Mouse (Mus musculus) hindbrain, embryonic 10.5 days (tissue): ENCODE results near the gene Npr2. TPM values are rescaled to one million over a fixed set of nuclear protein-coding genes. Genes with fewer than 3 reads are reported as not detected.

ENCODE experiments used
- DNase-seq: peaks from one replicate; pipeline ENCODE4 v3.0.0-alpha.2; 2017; ENCODE audit warnings: low spot score
- H3K27ac ChIP-seq: fragments of 300-500 bp; sonication (generic); 2 replicates; pipeline ENCODE4 v1.5.1; 2016; ENCODE audit warnings: mild to moderate bottlenecking, moderate library complexity
- H3K27me3 ChIP-seq: fragments of 300-500 bp; sonication (generic); 2 replicates; pipeline ENCODE4 v1.6.1; 2016; ENCODE audit warnings: mild to moderate bottlenecking; ENCODE audit not compliant: poor library complexity, insufficient read depth, severe bottlenecking
- H3K36me3 ChIP-seq: fragments of 300-500 bp; sonication (generic); 2 replicates; pipeline ENCODE4 v1.6.1; 2016; ENCODE audit warnings: mild to moderate bottlenecking, moderate library complexity
- H3K4me1 ChIP-seq: fragments of 300-500 bp; sonication (generic); replicated peaks from 2 replicates; pipeline ENCODE4 v1.6.1; 2016; ENCODE audit warnings: mild to moderate bottlenecking
- H3K4me3 ChIP-seq: fragments of 300-500 bp; sonication (generic); 2 replicates; pipeline ENCODE4 v1.5.1; 2016; ENCODE audit warnings: mild to moderate bottlenecking, moderate library complexity
- H3K9me3 ChIP-seq: fragments of 300-500 bp; sonication (generic); 2 replicates; pipeline ENCODE4 v1.6.1; 2016; ENCODE audit warnings: mild to moderate bottlenecking, moderate library complexity
- WGBS: fragments of 180-500 bp; shearing (Covaris S2); methylation state at CpG from one replicate; pipeline ENCODE4 v1.1.7; 2016; 5-methylcytosine and 5-hydroxymethylcytosine counted together
- polyA plus RNA-seq: library from polyadenylated mRNA; unstranded; fragments of >200 nt; fragmentation: Nextera tagmentation; extraction: Ambion mirVana; gene quantifications from 2 replicates; pipeline ENCODE4 v1.2.1, GENCODE M21; 2016

Npr2 gene
- polyA plus RNA-seq, 1 experiment from 2014 or later: 22.4 TPM

DNA sequence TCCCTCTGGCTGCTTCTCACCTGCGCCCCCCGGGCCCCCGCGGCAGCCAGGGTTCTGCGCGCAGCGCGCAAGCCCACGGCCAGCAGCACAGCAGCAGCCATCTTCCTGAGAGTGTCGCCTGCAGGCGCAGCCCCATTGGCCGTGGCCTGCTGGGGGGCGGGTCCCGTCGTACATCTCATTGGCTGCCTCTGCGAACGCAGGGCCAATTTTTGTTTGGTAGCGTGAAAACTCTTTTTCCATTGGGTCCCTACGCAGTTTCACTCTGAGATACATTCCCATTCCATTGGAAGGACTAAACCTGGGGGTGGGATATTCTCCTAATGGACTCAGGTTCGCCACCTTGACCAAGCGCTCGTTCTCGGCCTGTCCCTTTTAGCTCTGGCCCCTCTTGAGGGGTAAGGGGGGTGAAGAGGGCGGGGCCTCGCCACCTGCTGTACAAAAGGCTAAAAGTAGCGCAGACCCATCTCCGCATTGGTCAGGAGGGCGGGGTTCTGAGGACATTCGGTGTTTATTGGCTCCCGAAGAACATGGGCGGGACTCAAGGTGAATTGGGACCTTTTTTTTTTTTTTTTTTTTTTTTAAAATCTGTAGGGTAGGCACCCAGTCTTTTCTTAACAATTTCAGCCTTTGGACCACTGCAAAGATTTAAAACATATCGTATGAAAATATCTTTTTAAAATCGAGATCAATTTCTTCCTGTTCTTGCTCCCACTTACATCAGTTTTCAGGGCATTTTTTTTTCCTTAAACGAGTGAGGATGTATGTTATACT lies 24.8 kb downstream of the Npr2 start, which contains the start of gene Hint2:
TSS of gene Hint2 (minus strand) at position 128 of the 771 bp plus-strand sequence.
- H3K4me1 ChIP-seq: peaks cover 41% of the 10 kb centered on the region
- 2% methylated on average over 34 of the region's 34 CpGs for WGBS

DNA sequence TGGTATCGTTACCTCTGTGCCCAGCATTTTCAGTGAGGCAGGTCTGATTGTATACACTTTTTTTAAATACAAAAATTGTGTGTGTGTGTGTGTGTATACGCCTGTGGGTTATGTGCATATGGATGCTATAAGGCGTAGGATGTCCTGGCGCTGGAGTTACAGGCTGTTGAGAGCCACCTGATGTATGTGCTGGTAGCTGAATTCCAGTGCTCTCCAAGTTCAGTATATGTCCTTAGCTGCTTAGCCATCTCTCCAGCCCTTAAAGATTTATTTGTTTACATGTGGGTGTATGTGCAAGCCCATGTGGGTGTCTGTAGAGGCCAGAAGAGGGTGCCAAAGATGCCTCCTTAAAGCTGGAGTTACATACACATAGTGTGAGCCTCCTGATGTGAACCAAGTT lies 25.4 kb downstream of the Npr2 start:
- H3K9me3 ChIP-seq: no peaks in the 10 kb centered on the region
- H3K4me3 ChIP-seq: peak overlapping the region; percentile 88
- H3K36me3 ChIP-seq: peaks cover 4% of the 10 kb centered on the region; the same call in 1 of the 2 replicates
- peaks cover 41% of the 10 kb centered on the region for H3K4me1 ChIP-seq
- H3K27ac ChIP-seq: no peak overlapping the region; the same call in 1 of the 2 replicates
- no peak for DNase-seq
- whole genome bisulfite sequencing: 62% methylated on average over 4 of the region's 4 CpGs
- peaks cover 27% of the 10 kb centered on the region for H3K27me3 ChIP-seq

More for the DNA sequence above, 24.8 kb downstream of the Npr2 start, which contains the start of gene Hint2:
- peaks cover 21% of the 10 kb centered on the region for H3K27me3 ChIP-seq
- peaks cover 10% of the 10 kb centered on the region for H3K36me3 ChIP-seq
- peak; percentile 95 for DNase-seq
- peak within 1 kb of the TSS; percentile 94 for H3K27ac ChIP-seq
- H3K4me3 ChIP-seq: peak within 1 kb of the TSS; percentile 88
- no peaks in the 10 kb centered on the region for H3K9me3 ChIP-seq

GRCm38 (mm10) chr4:43666412-43666811 lies 34.7 kb downstream of the Npr2 start:
- WGBS: 27% methylated on average over 4 of the region's 4 CpGs
- Histone ChIP-seq H3K9me3 (no peaks in the 10 kb centered on the region), H3K36me3 (no peaks in the 10 kb centered on the region), H3K27ac (no peak overlapping the region), H3K4me3 (no peak overlapping the region), H3K27me3 (peaks cover 83% of the 10 kb centered on the region), H3K4me1 (peaks cover 32% of the 10 kb centered on the region)
- DNase-seq: peak; percentile 18

DNA sequence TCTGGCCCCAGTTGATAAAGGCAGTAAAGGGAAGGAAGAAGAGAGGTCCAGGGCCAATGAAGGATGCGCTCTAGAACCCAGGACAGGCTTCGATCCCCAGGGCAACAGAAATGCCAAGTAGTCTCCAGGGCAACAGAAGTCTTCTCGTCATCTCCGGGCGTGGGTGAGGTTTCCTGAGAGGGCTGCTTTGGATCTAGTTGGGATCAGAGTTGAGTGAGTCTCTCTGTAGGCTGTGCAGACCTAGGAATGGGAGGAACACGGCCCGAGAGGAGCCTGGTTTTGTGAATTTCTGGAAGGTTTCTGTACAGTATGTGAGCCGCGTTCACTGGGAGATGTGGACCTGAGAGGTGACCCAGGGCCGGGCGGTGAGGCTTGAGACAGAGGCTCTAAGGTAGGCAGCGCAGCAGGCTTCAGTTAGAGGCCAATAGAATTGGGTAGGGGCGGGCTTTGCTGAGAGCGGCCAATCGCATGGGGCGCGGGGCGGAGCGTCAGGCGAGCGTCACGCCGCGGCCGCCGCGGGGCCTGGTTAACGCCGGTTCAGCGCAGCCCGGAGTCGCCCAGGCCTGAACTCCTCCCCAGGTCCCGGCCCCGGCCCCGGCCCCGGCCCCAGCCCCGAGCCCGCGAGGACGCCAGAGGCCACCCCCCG lies 37.2 kb downstream of the Npr2 start, which contains the start of the genes Tmem8b and Fam221b:
TSS of gene Tmem8b (plus strand) at position 190 of the 646 bp plus-strand sequence.
TSS of gene Fam221b (minus strand) at position 364 of the 646 bp plus-strand sequence.
- 2% methylated on average over 41 of the region's 41 CpGs for WGBS
- H3K27me3 ChIP-seq: peaks cover 58% of the 10 kb centered on the region
- H3K4me3 ChIP-seq: peak within 1 kb of the TSS; percentile 83
- peak within 1 kb of the TSS; percentile 94 for H3K27ac ChIP-seq
- peaks cover 48% of the 10 kb centered on the region for H3K4me1 ChIP-seq
- no peaks in the 10 kb centered on the region for H3K36me3 ChIP-seq
- DNase-seq: peak; percentile 89
- no peaks in the 10 kb centered on the region for H3K9me3 ChIP-seq

DNA sequence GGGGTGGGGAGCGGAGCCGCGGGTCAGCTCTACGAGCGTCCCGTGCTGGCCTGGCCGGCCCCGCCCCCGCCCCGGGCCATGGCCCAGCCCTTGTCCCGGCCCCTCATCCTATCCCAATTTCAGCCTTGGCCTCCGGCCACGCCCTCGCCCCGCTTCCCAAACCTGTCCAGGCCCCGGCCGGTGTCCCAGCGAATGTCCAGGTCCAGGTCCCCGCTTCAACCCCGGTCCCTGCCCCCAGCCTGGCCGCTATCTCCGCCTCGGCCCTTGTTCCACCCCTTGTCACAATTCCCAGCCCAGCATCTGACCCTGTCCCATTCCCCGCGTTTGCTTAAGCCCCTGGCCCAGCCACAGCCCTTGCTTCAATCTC lies 37.7 kb downstream of the Npr2 start:
- DNase-seq: peak; percentile 84
- peaks cover 4% of the 10 kb centered on the region for H3K36me3 ChIP-seq
- H3K4me3 ChIP-seq: peak overlapping the region; percentile 83
- peaks cover 57% of the 10 kb centered on the region for H3K27me3 ChIP-seq
- peaks cover 50% of the 10 kb centered on the region for H3K4me1 ChIP-seq
- H3K9me3 ChIP-seq: no peaks in the 10 kb centered on the region
- H3K27ac ChIP-seq: peak overlapping the region; percentile 94
- WGBS: under 1% methylated on average over 24 of the region's 25 CpGs

DNA sequence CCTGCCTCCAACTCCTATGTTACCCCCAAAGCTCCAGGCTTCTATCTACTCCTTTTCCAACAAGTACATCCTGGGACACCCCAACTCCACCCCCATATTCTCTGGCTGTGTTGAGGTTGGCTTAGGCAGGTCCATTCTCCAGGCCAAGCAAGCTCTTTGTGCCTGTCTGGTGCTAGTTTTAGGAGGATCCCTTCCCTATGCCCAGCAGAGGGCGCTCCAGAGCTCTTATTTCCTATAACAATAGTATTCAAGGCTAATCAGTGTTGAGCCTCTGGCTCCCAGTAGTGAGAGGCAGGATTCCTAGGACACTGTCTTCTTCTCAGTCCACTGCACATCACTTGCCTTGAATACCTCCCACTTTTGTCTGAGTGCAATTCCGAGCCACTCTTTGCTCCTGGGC lies 40.3 kb downstream of the Npr2 start:
- Histone ChIP-seq H3K27me3 (peaks cover 32% of the 10 kb centered on the region), H3K4me3 (no peak overlapping the region), H3K4me1 (peaks cover 52% of the 10 kb centered on the region), H3K27ac (no peak overlapping the region), H3K9me3 (no peaks in the 10 kb centered on the region), H3K36me3 (peaks cover 28% of the 10 kb centered on the region)
- DNase-seq: peak; percentile 91
- WGBS: 4% methylated on average over 2 of the region's 2 CpGs

- Histone ChIP-seq H3K27ac (no peak overlapping the region), H3K27me3 (peaks cover 16% of the 10 kb centered on the region; the same call in 1 of the 2 replicates), H3K4me1 (peaks cover 46% of the 10 kb centered on the region), H3K9me3 (no peaks in the 10 kb centered on the region), H3K36me3 (peaks cover 38% of the 10 kb centered on the region), H3K4me3 (no peak overlapping the region)
- no peak for DNase-seq
- 80% methylated on average over 8 of the region's 8 CpGs for WGBS
Measured at GRCm38 (mm10) chr4:43673703-43674102, 42.0 kb downstream of the Npr2 start.

DNA sequence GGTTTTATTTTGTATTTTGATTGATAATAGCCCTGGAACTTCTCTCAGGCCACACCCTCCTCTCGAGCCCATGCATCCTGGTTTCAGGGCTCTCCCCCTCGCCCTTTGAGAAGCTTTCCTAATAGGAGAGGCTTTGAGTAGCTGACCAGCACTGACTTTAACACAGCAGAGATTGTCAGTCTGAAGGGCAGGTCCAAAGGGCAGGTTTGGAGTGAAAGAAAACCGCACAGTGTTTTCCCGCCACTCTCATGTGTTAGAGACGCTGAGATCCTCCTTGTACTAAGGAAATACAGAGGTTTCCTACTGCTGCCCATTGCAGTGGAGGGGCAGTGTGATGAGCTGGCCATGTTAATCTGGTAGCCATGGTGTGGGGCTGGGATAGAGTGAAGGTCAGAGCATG lies 43.2 kb downstream of the Npr2 start:
- Histone ChIP-seq H3K9me3 (no peaks in the 10 kb centered on the region), H3K27ac (no peak overlapping the region), H3K27me3 (peaks cover 14% of the 10 kb centered on the region; the same call in 1 of the 2 replicates), H3K36me3 (peaks cover 40% of the 10 kb centered on the region), H3K4me3 (no peak overlapping the region), H3K4me1 (peaks cover 34% of the 10 kb centered on the region)
- 68% methylated on average over 5 of the region's 5 CpGs for WGBS
- DNase-seq: no peak

DNA sequence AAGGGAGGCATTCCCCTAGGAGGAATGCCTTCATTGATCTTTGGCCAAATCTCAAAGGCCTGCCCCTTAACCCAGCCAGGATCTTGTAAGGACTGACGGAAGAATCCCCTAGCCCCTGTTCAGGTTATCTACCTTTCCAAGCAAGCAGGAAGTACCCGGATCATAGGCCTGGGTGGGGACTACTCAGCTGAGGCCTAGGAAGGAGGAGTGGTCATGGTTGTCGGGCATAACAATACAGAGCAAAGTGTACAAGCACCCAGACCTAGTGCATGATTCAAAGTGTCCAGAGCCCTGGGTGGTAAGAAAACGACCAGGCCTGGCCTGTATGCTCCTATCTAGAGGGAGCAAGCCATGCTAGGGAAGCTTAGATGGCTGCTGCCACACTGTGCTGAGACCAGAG lies 43.9 kb downstream of the Npr2 start:
- WGBS: 82% methylated on average over 4 of the region's 4 CpGs
- H3K36me3 ChIP-seq: peaks cover 46% of the 10 kb centered on the region
- DNase-seq: no peak
- H3K4me3 ChIP-seq: no peak overlapping the region
- no peak overlapping the region for H3K27ac ChIP-seq
- no peaks in the 10 kb centered on the region for H3K9me3 ChIP-seq
- H3K27me3 ChIP-seq: peaks cover 8% of the 10 kb centered on the region; the same call in 1 of the 2 replicates
- H3K4me1 ChIP-seq: peaks cover 28% of the 10 kb centered on the region

DNA sequence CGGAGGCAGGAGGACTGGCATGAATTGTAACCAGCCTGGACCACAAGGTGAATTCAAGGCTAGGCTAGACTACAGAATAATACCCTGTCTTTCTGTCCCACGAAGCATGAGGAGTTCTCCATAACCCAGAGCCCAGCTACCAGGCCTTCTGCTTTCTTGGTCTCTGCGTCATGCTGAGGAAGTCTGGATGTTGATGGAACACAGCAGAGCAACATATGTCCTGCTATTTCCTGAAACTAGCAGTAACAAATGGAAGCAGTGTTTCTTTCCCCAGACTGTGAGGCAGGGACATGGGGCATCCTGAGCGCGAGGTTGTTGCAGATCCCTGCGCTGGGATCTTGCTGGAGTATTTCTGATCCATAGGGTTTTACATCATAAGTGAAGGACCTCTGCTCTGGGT lies 46.8 kb downstream of the Npr2 start:
- WGBS: 90% methylated on average over 6 of the region's 6 CpGs

GRCm38 (mm10) chr4:43679416-43680043 lies 47.8 kb downstream of the Npr2 start:
- H3K4me1 ChIP-seq: 0 out of 2 replicates have a peak, but pooled peaks cover under 1% of the 10 kb centered on the region
- H3K9me3 ChIP-seq: no peaks in the 10 kb centered on the region
- WGBS: 89% methylated on average over 7 of the region's 7 CpGs
- no peak overlapping the region for H3K27ac ChIP-seq
- H3K27me3 ChIP-seq: no peaks in the 10 kb centered on the region
- no peak for DNase-seq
- peaks cover 62% of the 10 kb centered on the region for H3K36me3 ChIP-seq
- no peak overlapping the region for H3K4me3 ChIP-seq

More for the DNA sequence above, 46.8 kb downstream of the Npr2 start:
- no peak overlapping the region for H3K27ac ChIP-seq
- no peak overlapping the region for H3K4me3 ChIP-seq
- no peaks in the 10 kb centered on the region for H3K9me3 ChIP-seq
- peaks cover 67% of the 10 kb centered on the region for H3K36me3 ChIP-seq
- DNase-seq: no peak
- 0 out of 2 replicates have a peak, but pooled peaks cover 4% of the 10 kb centered on the region for H3K4me1 ChIP-seq
- H3K27me3 ChIP-seq: no peaks in the 10 kb centered on the region

- no peaks in the 10 kb centered on the region for H3K27me3 ChIP-seq
- 96% methylated on average over 17 of the region's 17 CpGs for whole genome bisulfite sequencing
- no peak overlapping the region for H3K4me3 ChIP-seq
- no peaks in the 10 kb centered on the region for H3K4me1 ChIP-seq
- DNase-seq: no peak
- H3K9me3 ChIP-seq: no peaks in the 10 kb centered on the region
- H3K27ac ChIP-seq: no peak overlapping the region
- H3K36me3 ChIP-seq: peaks cover 43% of the 10 kb centered on the region
Measured at GRCm38 (mm10) chr4:43690021-43690420, 58.3 kb downstream of the Npr2 start.
